Mouse (Mus musculus): ENCODE measurements around the gene Mapt. TPM values are rescaled to one million over a fixed set of nuclear protein-coding genes. Genes with fewer than 3 reads are reported as not detected.

Gene Mapt
- polyA plus RNA-seq, 2 experiments = 0.17 to 0.43 TPM

GRCm38 (mm10) chr11:104305711-104306110 lies 74.5 kb downstream of the Mapt start:
- H3K4me3 ChIP-seq (ENCODE audit: insufficient read depth in 1 of 2, low read depth in 2 of 2, low read length in 2 of 2) = no peak overlapping the region
- no peaks in the 10 kb centered on the region for H3K36me3 ChIP-seq (replicated peaks; ENCODE audit: control insufficient read depth, insufficient read depth, low read depth)
- H3K9me3 ChIP-seq (ENCODE audit: control insufficient read depth, low read length) = no peaks in the 10 kb centered on the region
- ATAC-seq (ENCODE audit: insufficient read depth) (no peak), DNase-seq (ENCODE audit: low read depth in 3 of 3, low spot score in 3 of 3) (no peak)
- H3K4me2 ChIP-seq (ENCODE audit: low read depth) = no peak overlapping the region
- H3K27ac ChIP-seq = no peak overlapping the region
- TF ChIP-seq EP300 (IDR thresholded peaks at IDR 0.05; ENCODE audit: low read depth) (no peak), CTCF (IDR thresholded peaks at IDR 0.05; ENCODE audit: low read depth) (no peak)
- no peak overlapping the region for H3K9ac ChIP-seq (replicated peaks)
- H3K27me3 ChIP-seq (ENCODE audit: control insufficient read depth, insufficient read depth, low read length) = no peaks in the 10 kb centered on the region
- 56% methylated on average over 7 of the region's 7 CpGs for WGBS (ENCODE audit: insufficient replicate concordance)
- H3K4me1 ChIP-seq (replicated peaks; ENCODE audit: control insufficient read depth in 2 of 2, insufficient read depth in 2 of 2, low read length in 1 of 2) = peaks cover 6 to 20% of the 10 kb centered on the region in 2 experiments

- DNase-seq (ENCODE audit: low read depth in 3 of 3, low spot score in 3 of 3) = no peak
- no peaks in the 10 kb centered on the region for H3K27me3 ChIP-seq (ENCODE audit: control insufficient read depth, insufficient read depth, low read length)
- WGBS (ENCODE audit: insufficient replicate concordance) = 86% methylated on average over 13 of the region's 13 CpGs
Observed at GRCm38 (mm10) chr11:104306483-104306882, 75.3 kb downstream of the Mapt start.

GRCm38 (mm10) chr11:104307136-104307535 lies 75.9 kb downstream of the Mapt start:
- ATAC-seq (ENCODE audit: insufficient read depth) = no peak
- WGBS (ENCODE audit: insufficient replicate concordance) = 65% methylated on average over 4 of the region's 4 CpGs
- no peak for DNase-seq (ENCODE audit: low read depth in 3 of 3, low spot score in 3 of 3)
- Histone ChIP-seq H3K4me2 (ENCODE audit: low read depth) (no peak overlapping the region), H3K27ac (no peak overlapping the region), H3K36me3 (replicated peaks; ENCODE audit: control insufficient read depth, insufficient read depth, low read depth) (no peaks in the 10 kb centered on the region), H3K4me1 (replicated peaks; ENCODE audit: control insufficient read depth in 2 of 2, insufficient read depth in 2 of 2, low read length in 1 of 2) (peaks cover 6 to 23% of the 10 kb centered on the region in 2 experiments), H3K9me3 (ENCODE audit: control insufficient read depth, low read length) (no peaks in the 10 kb centered on the region), H3K9ac (replicated peaks) (no peak overlapping the region), H3K4me3 (ENCODE audit: insufficient read depth in 1 of 2, low read depth in 2 of 2, low read length in 2 of 2) (no peak overlapping the region), H3K27me3 (ENCODE audit: control insufficient read depth, insufficient read depth, low read length) (no peaks in the 10 kb centered on the region)
- TF ChIP-seq EP300 (IDR thresholded peaks at IDR 0.05; ENCODE audit: low read depth) = no peak
- no peak for TF ChIP-seq CTCF (IDR thresholded peaks at IDR 0.05; ENCODE audit: low read depth)

More at GRCm38 (mm10) chr11:104306483-104306882, 75.3 kb downstream of the Mapt start:
- Histone ChIP-seq H3K9ac (replicated peaks) (no peak overlapping the region), H3K4me1 (replicated peaks; ENCODE audit: control insufficient read depth in 2 of 2, insufficient read depth in 2 of 2, low read length in 1 of 2) (peaks cover 6 to 24% of the 10 kb centered on the region in 2 experiments), H3K4me3 (ENCODE audit: insufficient read depth in 1 of 2, low read depth in 2 of 2, low read length in 2 of 2) (no peak overlapping the region), H3K9me3 (ENCODE audit: control insufficient read depth, low read length) (no peaks in the 10 kb centered on the region), H3K27ac (no peak overlapping the region), H3K36me3 (replicated peaks; ENCODE audit: control insufficient read depth, insufficient read depth, low read depth) (no peaks in the 10 kb centered on the region), H3K4me2 (ENCODE audit: low read depth) (no peak overlapping the region)
- TF ChIP-seq EP300 (IDR thresholded peaks at IDR 0.05; ENCODE audit: low read depth) = no peak
- TF ChIP-seq CTCF (IDR thresholded peaks at IDR 0.05; ENCODE audit: low read depth) = no peak
- no peak for ATAC-seq (ENCODE audit: insufficient read depth)

DNA sequence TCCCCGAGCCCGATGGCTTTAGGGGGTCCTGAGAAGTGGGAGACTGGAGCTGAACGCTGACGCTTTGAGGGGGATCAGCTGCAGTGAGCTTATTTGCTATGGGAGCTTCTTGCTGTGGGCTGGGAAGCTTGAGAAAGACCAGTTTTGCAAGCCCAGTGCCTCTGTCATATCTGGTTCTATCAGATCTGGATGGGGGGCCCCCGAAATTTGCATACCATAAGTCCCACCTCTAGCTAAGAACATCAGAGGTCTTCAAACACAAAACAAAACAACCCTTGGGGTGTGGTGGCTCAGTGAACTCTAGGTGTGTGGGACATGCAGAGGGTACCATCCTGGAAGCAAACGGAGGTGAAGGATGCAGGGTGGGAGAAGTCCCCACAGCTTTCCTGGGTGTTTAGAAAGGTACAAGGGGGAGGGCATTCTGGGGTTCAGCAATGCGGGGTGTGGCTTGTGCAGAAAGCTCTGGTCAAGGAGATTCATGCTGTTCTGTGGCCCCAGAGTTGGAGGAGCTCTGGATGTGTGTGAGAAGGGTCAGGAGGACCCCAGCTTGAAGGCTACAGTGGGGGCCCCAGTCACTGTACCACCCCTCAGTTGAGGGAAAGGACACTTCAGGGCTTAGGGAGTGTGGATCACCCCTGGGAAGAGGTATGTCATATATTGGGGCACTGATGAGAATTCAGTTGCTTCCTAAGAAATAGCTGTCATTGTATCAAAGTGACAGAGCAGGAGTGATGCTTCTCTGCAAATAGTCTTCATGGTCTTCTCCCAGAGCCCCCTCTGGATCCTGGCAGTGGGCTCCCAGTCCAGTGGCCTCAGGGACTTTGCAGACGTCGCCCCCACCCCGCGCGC lies 78.4 kb downstream of the Mapt start:
- WGBS (ENCODE audit: insufficient replicate concordance) = 22% methylated on average over 12 of the region's 12 CpGs
- no peak for DNase-seq (ENCODE audit: low read depth in 3 of 3, low spot score in 3 of 3)
- Histone ChIP-seq H3K4me2 (ENCODE audit: low read depth) (peak overlapping the region; percentile 74), H3K36me3 (replicated peaks; ENCODE audit: control insufficient read depth, insufficient read depth, low read depth) (no peaks in the 10 kb centered on the region), H3K4me3 (ENCODE audit: insufficient read depth in 1 of 2, low read depth in 2 of 2, low read length in 2 of 2) (peak overlapping the region; percentile 53 to 66; a peak in 3 of 4 replicates), H3K27me3 (ENCODE audit: control insufficient read depth, insufficient read depth, low read length) (no peaks in the 10 kb centered on the region), H3K9ac (replicated peaks) (peak overlapping the region; percentile 46; the same call in 1 of the 2 replicates), H3K9me3 (ENCODE audit: control insufficient read depth, low read length) (no peaks in the 10 kb centered on the region), H3K27ac (no peak overlapping the region), H3K4me1 (replicated peaks; ENCODE audit: control insufficient read depth in 2 of 2, insufficient read depth in 2 of 2, low read length in 1 of 2) (peaks cover 6 to 17% of the 10 kb centered on the region in 2 experiments; a peak in 3 of 4 replicates)
- TF ChIP-seq CTCF (IDR thresholded peaks at IDR 0.05; ENCODE audit: low read depth) (no peak), EP300 (IDR thresholded peaks at IDR 0.05; ENCODE audit: low read depth) (no peak)
- peak; percentile 42 for ATAC-seq (ENCODE audit: insufficient read depth)

DNA sequence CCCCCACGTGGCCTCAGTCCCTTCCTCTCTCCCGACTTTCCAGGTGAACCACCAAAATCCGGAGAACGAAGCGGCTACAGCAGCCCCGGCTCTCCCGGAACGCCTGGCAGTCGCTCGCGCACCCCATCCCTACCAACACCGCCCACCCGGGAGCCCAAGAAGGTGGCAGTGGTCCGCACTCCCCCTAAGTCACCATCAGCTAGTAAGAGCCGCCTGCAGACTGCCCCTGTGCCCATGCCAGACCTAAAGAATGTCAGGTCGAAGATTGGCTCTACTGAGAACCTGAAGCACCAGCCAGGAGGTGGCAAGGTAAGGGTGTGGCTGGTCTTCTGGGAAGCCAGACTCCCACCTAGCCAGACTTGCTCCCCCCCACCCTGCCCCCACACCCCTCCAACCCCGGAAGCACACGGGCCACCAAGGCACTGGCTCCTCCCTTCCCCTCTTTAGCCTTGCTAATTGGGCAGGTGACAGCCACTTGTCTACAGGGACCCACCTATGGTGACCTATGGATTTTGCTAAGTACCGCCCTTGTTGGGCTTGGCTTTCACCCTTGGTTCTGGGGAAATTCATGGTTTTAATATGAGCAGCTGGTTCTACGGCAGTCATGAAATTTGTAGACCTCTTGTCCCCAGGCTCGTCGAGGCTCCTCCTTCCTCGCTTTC lies 79.2 kb downstream of the Mapt start:
- Histone ChIP-seq H3K9ac (replicated peaks) (peak overlapping the region; percentile 46), H3K4me3 (ENCODE audit: insufficient read depth in 1 of 2, low read depth in 2 of 2, low read length in 2 of 2) (peak overlapping the region; percentile 53 to 66), H3K4me1 (replicated peaks; ENCODE audit: control insufficient read depth in 2 of 2, insufficient read depth in 2 of 2, low read length in 1 of 2) (peaks cover 6 to 17% of the 10 kb centered on the region in 2 experiments; a peak in 3 of 4 replicates)

More for the DNA sequence above, 79.2 kb downstream of the Mapt start:
- peak overlapping the region; percentile 74 for H3K4me2 ChIP-seq (ENCODE audit: low read depth)
- no peak overlapping the region for H3K27ac ChIP-seq
- DNase-seq (ENCODE audit: low read depth in 3 of 3, low spot score in 3 of 3) = peak in 2 of 3 experiments; percentile 50 to 57
- WGBS (ENCODE audit: insufficient replicate concordance) = 13% methylated on average over 23 of the region's 23 CpGs
- TF ChIP-seq EP300 (IDR thresholded peaks at IDR 0.05; ENCODE audit: low read depth) = no peak
- no peak for TF ChIP-seq CTCF (IDR thresholded peaks at IDR 0.05; ENCODE audit: low read depth)
- peak; percentile 84 for ATAC-seq (ENCODE audit: insufficient read depth)
- no peaks in the 10 kb centered on the region for H3K27me3 ChIP-seq (ENCODE audit: control insufficient read depth, insufficient read depth, low read length)
- H3K36me3 ChIP-seq (replicated peaks; ENCODE audit: control insufficient read depth, insufficient read depth, low read depth) = no peaks in the 10 kb centered on the region
- H3K9me3 ChIP-seq (ENCODE audit: control insufficient read depth, low read length) = no peaks in the 10 kb centered on the region

Data from liver, embryonic 14.5 days (tissue).